Mouse (Mus musculus) embryonic fibroblast, embryonic 13.5 days (primary cell): ENCODE measurements around the gene Emp1. TPM values are rescaled to one million over a fixed set of nuclear protein-coding genes. Genes with fewer than 3 reads are reported as not detected.

ENCODE experiments used
- H3K27ac ChIP-seq: 2 replicates; pipeline ENCODE4 v1.5.1; 2012; ENCODE audit warnings: low read length, control low read depth, inconsistent platforms; ENCODE audit not compliant: insufficient read depth
- H3K4me1 ChIP-seq: 2 replicates; pipeline ENCODE4 v1.6.1; 2011; ENCODE audit warnings: low read length; ENCODE audit not compliant: control insufficient read depth, insufficient read depth
- H3K4me3 ChIP-seq: 2 replicates; pipeline ENCODE4 v1.5.1; 2011; ENCODE audit warnings: mild to moderate bottlenecking, control low read depth, low read length; ENCODE audit not compliant: insufficient read depth
- CTCF ChIP-seq: IDR thresholded peaks from 2 replicates; pipeline ENCODE4 v1.5.1; 2011; ENCODE audit warnings: mild to moderate bottlenecking, control low read depth, low read length, moderate library complexity, borderline replicate concordance; ENCODE audit not compliant: insufficient read depth
- POLR2A ChIP-seq: IDR thresholded peaks from 2 replicates; pipeline ENCODE4 v1.6.1; 2011; ENCODE audit warnings: low read depth, mild to moderate bottlenecking, control low read depth, low read length, moderate library complexity
- polyA plus RNA-seq: library from polyadenylated mRNA; stranded (reverse); fragments of >200 nt; gene quantifications from 2 replicates; pipeline ENCODE4 v1.2.4, GENCODE M21; 2011; ENCODE audit warnings: low read depth; ENCODE audit not compliant: missing spikeins, insufficient read length

Gene Emp1
- polyA plus RNA-seq, 1 experiment, result 959 TPM

GRCm38 (mm10) chr6:135398801-135399200 is 36.5 kb downstream of the Emp1 start:
- Histone ChIP-seq H3K4me3 (no peak overlapping the region), H3K27ac (0 out of 2 replicates have a peak overlapping the region, but pooled peaks have one; percentile 9), H3K4me1 (0 out of 2 replicates have a peak, but pooled peaks cover 3% of the 10 kb centered on the region)
- TF ChIP-seq POLR2A (no peak), CTCF (no peak)

GRCm38 (mm10) chr6:135400306-135400705 is 38.0 kb downstream of the Emp1 start:
- Histone ChIP-seq H3K4me3 (no peak overlapping the region), H3K4me1 (0 out of 2 replicates have a peak, but pooled peaks cover 3% of the 10 kb centered on the region), H3K27ac (no peak overlapping the region)
- no peak for TF ChIP-seq POLR2A
- no peak for TF ChIP-seq CTCF

- Histone ChIP-seq H3K4me1 (no peaks in the 10 kb centered on the region), H3K4me3 (no peak overlapping the region), H3K27ac (no peak overlapping the region)
- TF ChIP-seq CTCF, result no peak
- TF ChIP-seq POLR2A, result no peak
These were observed 42.7 kb downstream of the Emp1 start for GRCm38 (mm10) chr6:135405093-135405492.

GRCm38 (mm10) chr6:135407323-135407722 is 45.0 kb downstream of the Emp1 start:
- no peak for TF ChIP-seq CTCF
- TF ChIP-seq POLR2A, result no peak
- H3K4me1 ChIP-seq, result no peaks in the 10 kb centered on the region
- no peak overlapping the region for H3K4me3 ChIP-seq
- H3K27ac ChIP-seq, result no peak overlapping the region

- no peak overlapping the region for H3K27ac ChIP-seq
- no peak for TF ChIP-seq POLR2A
- no peak for TF ChIP-seq CTCF
- no peaks in the 10 kb centered on the region for H3K4me1 ChIP-seq
- H3K4me3 ChIP-seq, result no peak overlapping the region
These were observed 49.5 kb downstream of the Emp1 start for GRCm38 (mm10) chr6:135411712-135412319.

GRCm38 (mm10) chr6:135412649-135413048 is 50.3 kb downstream of the Emp1 start:
- no peaks in the 10 kb centered on the region for H3K4me1 ChIP-seq
- no peak for TF ChIP-seq POLR2A
- no peak for TF ChIP-seq CTCF
- no peak overlapping the region for H3K27ac ChIP-seq
- H3K4me3 ChIP-seq, result no peak overlapping the region

GRCm38 (mm10) chr6:135417459-135417858 is 55.1 kb downstream of the Emp1 start:
- H3K4me3 ChIP-seq, result no peak overlapping the region
- H3K4me1 ChIP-seq, result peaks cover 4% of the 10 kb centered on the region; the same call in 1 of the 2 replicates
- no peak overlapping the region for H3K27ac ChIP-seq
- TF ChIP-seq CTCF (peak; percentile 68), POLR2A (no peak)

- no peak overlapping the region for H3K4me3 ChIP-seq
- TF ChIP-seq CTCF (no peak), POLR2A (no peak)
These were observed 56.0 kb downstream of the Emp1 start for GRCm38 (mm10) chr6:135418223-135418824.

GRCm38 (mm10) chr6:135428246-135428645 is 65.9 kb downstream of the Emp1 start:
- Histone ChIP-seq H3K4me3 (no peak overlapping the region), H3K27ac (no peak overlapping the region), H3K4me1 (no peaks in the 10 kb centered on the region)
- TF ChIP-seq CTCF (no peak), POLR2A (no peak)

More at GRCm38 (mm10) chr6:135418223-135418824, 56.0 kb downstream of the Emp1 start:
- peaks cover 4% of the 10 kb centered on the region; the same call in 1 of the 2 replicates for H3K4me1 ChIP-seq
- H3K27ac ChIP-seq, result no peak overlapping the region

- no peak for TF ChIP-seq CTCF
- no peak for TF ChIP-seq POLR2A
- Histone ChIP-seq H3K4me1 (no peaks in the 10 kb centered on the region), H3K4me3 (no peak overlapping the region), H3K27ac (no peak overlapping the region)
These were observed 67.0 kb downstream of the Emp1 start for GRCm38 (mm10) chr6:135429268-135429909.
